Mouse (Mus musculus): ENCODE results near the gene Amy1. TPM values are rescaled to one million over a fixed set of nuclear protein-coding genes. Genes with fewer than 3 reads are reported as not detected.

Amy1 gene
- polyA plus RNA-seq (2012; ENCODE audit: low replicate concordance), result not detected in 2 replicates

DNA sequence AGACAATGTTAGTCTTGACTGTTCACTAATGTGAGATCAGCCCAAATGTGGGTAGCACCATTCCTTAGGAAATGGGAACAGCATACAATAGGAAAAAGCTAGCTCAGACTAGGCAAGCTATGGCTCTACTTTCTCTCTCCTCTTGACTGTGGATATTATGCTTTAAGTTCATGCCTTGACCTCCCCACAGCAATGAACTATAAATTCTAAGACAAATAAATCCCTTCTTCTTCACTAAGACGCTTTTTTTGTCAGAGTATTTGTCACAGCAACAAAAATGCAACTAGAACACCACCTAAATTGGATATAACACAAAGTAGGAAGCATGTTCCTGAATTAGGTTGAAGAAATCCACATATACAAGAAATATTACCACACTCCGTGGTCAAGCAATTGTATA, at the start of gene Amy1:
Gene Amy1 (minus strand): TSS at position 101 of the 400 bp plus-strand sequence.

DNA sequence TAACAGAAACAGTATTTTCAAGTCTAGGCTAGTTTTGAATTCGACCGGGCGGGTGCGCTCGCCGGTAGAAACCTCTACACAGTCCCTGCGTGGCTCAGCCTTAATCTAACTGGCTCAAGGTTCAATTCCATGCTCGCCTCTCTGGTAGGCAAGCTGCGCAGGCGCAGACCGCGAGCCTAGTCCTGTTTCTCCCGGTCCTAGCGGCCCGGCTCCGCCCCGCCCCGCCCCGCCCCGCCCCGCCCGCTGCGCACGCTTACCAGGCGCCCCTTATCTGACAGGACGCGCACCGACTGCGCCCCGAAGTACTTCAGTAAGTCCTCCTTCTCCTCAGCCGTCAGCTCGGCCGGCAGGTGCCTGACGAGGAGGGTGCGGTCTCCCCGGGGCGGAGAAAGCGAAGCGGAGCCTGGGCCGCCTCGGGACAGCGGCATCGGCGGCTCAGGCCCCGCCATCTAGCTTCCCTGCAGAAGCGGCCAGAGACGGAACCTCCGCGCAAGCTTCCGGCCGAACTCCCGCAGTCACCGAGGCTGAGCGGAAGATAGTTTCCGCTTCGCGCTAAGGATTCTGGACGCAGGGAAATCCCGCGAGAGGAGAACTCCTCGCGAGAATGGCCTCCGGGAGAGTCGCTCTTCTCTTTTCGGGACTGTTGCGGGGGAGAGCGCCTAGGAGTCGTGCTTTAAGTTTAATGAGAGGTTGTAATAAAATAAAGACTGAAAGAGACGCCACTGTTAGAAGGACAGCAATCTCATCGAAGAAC, 23.3 kb upstream of the Amy1 start, which contains the start of gene Rnpc3:
Gene Rnpc3 (minus strand): TSS at position 544 of the 754 bp plus-strand sequence.

GRCm38 (mm10) chr3:113532328-113532727, 74.2 kb downstream of the Amy1 start, which contains the start of gene Amy2a1:
Amy2a1 (minus strand) TSS chr3:113532428.

Other genes starting within 250 kb of the Amy1 start
- gene Amy2a1, start 74.3 kb downstream of the Amy1 start, polyA plus RNA-seq (2012; ENCODE audit: low replicate concordance), result not detected in 2 replicates
- gene Rnpc3, start 23.4 kb upstream of the Amy1 start, polyA plus RNA-seq (2012; ENCODE audit: low replicate concordance), result 8.9 and 19.1 TPM in 2 replicates